Mouse (Mus musculus) left cerebral cortex, adult 8-10 months (tissue): Measurements from ENCODE around the gene Dlk1. TPM values are rescaled to one million over a fixed set of nuclear protein-coding genes. Genes with fewer than 3 reads are reported as not detected.

Source experiments
- total RNA-seq, 4 experiments: library from RNA; stranded (reverse); gene quantifications; 2 replicates each; pipeline ENCODE4 v1.2.4; 2022

The Dlk1 gene
- total RNA-seq, 4 experiments from 2014 or later, result 12.6 to 16.4 (median 13.7) TPM

Other genes with a start within 250 kb of the Dlk1 start
- gene Rtl1, start 147.5 kb downstream of the Dlk1 start, total RNA-seq, result under 1 TPM; 0.23 to 0.63 (median 0.39) TPM